Mouse (Mus musculus): ENCODE results near the gene Pfkfb2.

Pfkfb2 gene

GRCm38 (mm10) chr1:130737916-130738315, 8.9 kb upstream of the Pfkfb2 start:
- no peak for DNase-seq (ENCODE audit: low read depth)

GRCm38 (mm10) chr1:130737411-130737881, 8.4 kb upstream of the Pfkfb2 start:
- no peak for DNase-seq (ENCODE audit: low read depth)

- DNase-seq (ENCODE audit: low read depth): no peak
These were observed 5.8 kb upstream of the Pfkfb2 start for GRCm38 (mm10) chr1:130734852-130735251.

- no peak for DNase-seq (ENCODE audit: low read depth)
These were observed 5.4 kb upstream of the Pfkfb2 start for GRCm38 (mm10) chr1:130734452-130734851.

- DNase-seq (ENCODE audit: low read depth): no peak
These were observed 4.6 kb upstream of the Pfkfb2 start for GRCm38 (mm10) chr1:130733671-130734070.

GRCm38 (mm10) chr1:130732706-130733658, 3.9 kb upstream of the Pfkfb2 start:
- no peak for DNase-seq (ENCODE audit: low read depth)

- peak; percentile 82 for DNase-seq (ENCODE audit: low read depth)
These were observed 2.8 kb upstream of the Pfkfb2 start, which contains the start of gene AA986860 for GRCm38 (mm10) chr1:130731741-130732337. AA986860 (plus strand) TSS chr1:130731976.

- no peak for DNase-seq (ENCODE audit: low read depth)
These were observed 345 bp downstream of the Pfkfb2 start for GRCm38 (mm10) chr1:130728708-130729107.

- DNase-seq (ENCODE audit: low read depth): no peak
These were observed 983 bp downstream of the Pfkfb2 start for GRCm38 (mm10) chr1:130728070-130728469.

- DNase-seq (ENCODE audit: low read depth): no peak
These were observed 2.7 kb downstream of the Pfkfb2 start for GRCm38 (mm10) chr1:130726396-130726795.

GRCm38 (mm10) chr1:130724206-130724605, 4.8 kb downstream of the Pfkfb2 start:
- no peak for DNase-seq (ENCODE audit: low read depth)

- DNase-seq (ENCODE audit: low read depth): peak; percentile 87
These were observed 11.7 kb downstream of the Pfkfb2 start, which contains the start of gene Yod1 for GRCm38 (mm10) chr1:130717291-130717871. Yod1 (plus strand) TSS chr1:130717327.

- no peak for DNase-seq (ENCODE audit: low read depth)
These were observed 12.4 kb downstream of the Pfkfb2 start for GRCm38 (mm10) chr1:130716513-130717290.

- DNase-seq (ENCODE audit: low read depth): no peak
These were observed 12.9 kb downstream of the Pfkfb2 start for GRCm38 (mm10) chr1:130716218-130716512.

GRCm38 (mm10) chr1:130715561-130716217, 13.4 kb downstream of the Pfkfb2 start, which contains the start of gene Gm29427:
Gm29427 (minus strand) TSS chr1:130715799.
- peak; percentile 85 for DNase-seq (ENCODE audit: low read depth)

GRCm38 (mm10) chr1:130714046-130714445, 15.0 kb downstream of the Pfkfb2 start:
- DNase-seq (ENCODE audit: low read depth): no peak

- no peak for DNase-seq (ENCODE audit: low read depth)
These were observed 18.6 kb downstream of the Pfkfb2 start for GRCm38 (mm10) chr1:130710283-130711080.

GRCm38 (mm10) chr1:130703613-130704012, 25.4 kb downstream of the Pfkfb2 start:
- DNase-seq (ENCODE audit: low read depth): no peak

GRCm38 (mm10) chr1:130701976-130702375, 27.1 kb downstream of the Pfkfb2 start:
- no peak for DNase-seq (ENCODE audit: low read depth)

GRCm38 (mm10) chr1:130699937-130700633, 29.0 kb downstream of the Pfkfb2 start:
- DNase-seq (ENCODE audit: low read depth): no peak
